Mouse (Mus musculus): ENCODE results near the gene Snai1. TPM values are rescaled to one million over a fixed set of nuclear protein-coding genes. Genes with fewer than 3 reads are reported as not detected.
A peak's percentile ranks its signal among the peaks of the same experiment; 100 is the strongest.

Snai1 gene
- total and polyA plus RNA-seq, 3 experiments = 1.6 to 10.5 (median 2.0) TPM

DNA sequence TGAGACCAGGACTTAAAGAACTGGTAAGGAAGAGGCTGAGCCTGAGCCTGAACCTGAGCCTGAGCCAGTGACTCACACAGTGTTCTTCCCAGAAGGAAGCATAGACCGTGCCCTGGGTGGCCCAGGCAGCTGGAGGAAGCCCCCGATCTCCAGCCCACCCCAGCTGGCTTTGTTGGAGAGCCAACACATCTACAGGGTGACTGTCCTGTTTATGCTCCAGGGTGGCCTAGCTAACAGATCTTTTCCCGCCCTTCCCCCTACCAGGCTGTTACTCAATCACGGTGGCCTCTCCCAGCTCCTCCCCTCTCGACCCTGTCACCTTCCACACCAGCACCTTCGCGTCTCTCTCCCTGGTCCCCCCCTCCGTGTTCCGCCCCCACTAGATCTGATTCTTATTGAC lies 49.0 kb downstream of the Snai1 start:
- H3K27me3 ChIP-seq (ENCODE audit: control insufficient read depth, insufficient read depth, low read length) = no peaks in the 10 kb centered on the region
- intact Hi-C loops (cut with DNase I) = loop anchor here (2.0 kb wide), 1 partner anchor 16 kb away; no protein-coding TSS in a partner anchor
- 32% methylated on average over 9 of the region's 9 CpGs for WGBS

DNA sequence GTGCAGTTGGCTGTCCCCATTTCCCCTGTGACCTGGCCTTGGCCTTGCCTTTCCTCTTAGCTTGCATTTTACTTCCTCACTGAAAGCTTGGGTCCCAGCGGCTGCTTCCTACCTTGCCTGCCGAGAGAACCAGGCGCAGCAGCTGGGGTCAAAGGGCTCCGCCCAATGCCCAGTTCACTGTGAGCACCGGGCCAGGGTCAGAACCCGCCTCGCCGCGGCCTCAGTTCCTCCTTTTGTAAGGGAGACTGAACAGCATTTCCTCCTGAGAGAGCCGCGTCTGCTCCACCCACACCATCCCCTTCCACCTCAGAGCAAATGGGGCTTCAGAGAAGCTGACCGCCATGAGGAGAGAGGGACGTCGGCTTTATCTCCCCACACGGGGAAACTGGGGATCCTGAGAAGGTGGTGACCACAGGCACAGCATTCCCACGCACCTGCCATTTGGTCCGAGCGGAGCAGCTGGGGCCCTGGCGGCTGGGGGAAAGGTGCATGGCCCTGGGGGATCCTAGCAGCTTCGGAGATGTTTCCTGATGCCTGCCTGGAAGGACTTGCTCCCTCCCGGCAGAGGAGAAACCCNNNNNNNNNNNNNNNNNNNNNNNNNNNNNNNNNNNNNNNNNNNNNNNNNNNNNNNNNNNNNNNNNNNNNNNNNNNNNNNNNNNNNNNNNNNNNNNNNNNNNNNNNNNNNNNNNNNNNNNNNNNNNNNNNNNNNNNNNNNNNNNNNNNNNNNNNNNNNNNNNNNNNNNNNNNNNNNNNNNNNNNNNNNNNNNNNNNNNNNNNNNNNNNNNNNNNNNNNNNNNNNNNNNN lies 51.0 kb downstream of the Snai1 start:
- intact Hi-C loops (cut with DNase I) = no loop called here
- H3K36me3 ChIP-seq (ENCODE audit: control insufficient read depth, insufficient read depth, low read length) = no peaks in the 10 kb centered on the region
- H3K9ac ChIP-seq (ENCODE audit: low read depth, low read length) = peak overlapping the region; percentile 66
- H3K4me1 ChIP-seq (ENCODE audit: control insufficient read depth, insufficient read depth, low read length) = peaks cover 26% of the 10 kb centered on the region
- peak overlapping the region; percentile 53 for H3K4me3 ChIP-seq
- WGBS = 20% methylated on average over 21 of the region's 21 CpGs
- peak; percentile 80 to 86 for DNase-seq
- peak overlapping the region; percentile 97 for H3K27ac ChIP-seq
- no peaks in the 10 kb centered on the region for H3K27me3 ChIP-seq (ENCODE audit: control insufficient read depth, insufficient read depth, low read length)
- H3K79me2 ChIP-seq (replicated peaks; ENCODE audit: control insufficient read depth, insufficient read depth, low read length) = no peaks in the 10 kb centered on the region
- TF ChIP-seq POLR2A (IDR thresholded peaks at IDR 0.05; ENCODE audit: insufficient read depth, low read depth, low read length) (peak; percentile 86), EP300 (IDR thresholded peaks at IDR 0.05; ENCODE audit: insufficient read depth, low read depth, low read length) (peak; percentile 63; the same call in 1 of the 2 replicates), CTCF (IDR thresholded peaks at IDR 0.05) (no peak)

More for the DNA sequence above, 49.0 kb downstream of the Snai1 start:
- Histone ChIP-seq H3K4me1 (ENCODE audit: control insufficient read depth, insufficient read depth, low read length) (peaks cover 20% of the 10 kb centered on the region), H3K9ac (ENCODE audit: low read depth, low read length) (no peak overlapping the region), H3K27ac (peak overlapping the region; percentile 71), H3K79me2 (replicated peaks; ENCODE audit: control insufficient read depth, insufficient read depth, low read length) (no peaks in the 10 kb centered on the region), H3K4me3 (no peak overlapping the region), H3K36me3 (ENCODE audit: control insufficient read depth, insufficient read depth, low read length) (no peaks in the 10 kb centered on the region)
- TF ChIP-seq POLR2A (IDR thresholded peaks at IDR 0.05; ENCODE audit: insufficient read depth, low read depth, low read length) (no peak), EP300 (IDR thresholded peaks at IDR 0.05; ENCODE audit: insufficient read depth, low read depth, low read length) (no peak), CTCF (IDR thresholded peaks at IDR 0.05) (no peak)
- DNase-seq = peak; percentile 41 to 52

Other genes with a start within 250 kb of the Snai1 start
- 10 to 100 TPM; 14.1 to 17.0 TPM for gene B4galt5, start 189.0 kb upstream of the Snai1 start, total RNA-seq (2021)
- 9.4 and 9.8 TPM in 2 replicates for gene B4galt5, start 189.0 kb upstream of the Snai1 start, polyA plus RNA-seq (2012; rRNA removed)
- gene Slc9a8, start 116.5 kb upstream of the Snai1 start, total RNA-seq (2021) = 10 to 100 TPM; 21.7 to 23.6 TPM
- gene Slc9a8, start 116.5 kb upstream of the Snai1 start, polyA plus RNA-seq (2012; rRNA removed) = 26.1 and 43.8 TPM in 2 replicates
- gene Rnf114, start 45.5 kb upstream of the Snai1 start, total RNA-seq (2021) = 10 to 100 TPM; 60.4 to 76.7 TPM
- 96.3 and 128 TPM in 2 replicates for gene Rnf114, start 45.5 kb upstream of the Snai1 start, polyA plus RNA-seq (2012; rRNA removed)
- 10 to 100 TPM; 15.4 to 15.6 TPM for gene Spata2, start 45.3 kb upstream of the Snai1 start, total RNA-seq (2021)
- 15.5 and 19.7 TPM in 2 replicates for gene Spata2, start 45.3 kb upstream of the Snai1 start, polyA plus RNA-seq (2012; rRNA removed)
- 100 to 1,000 TPM; 118 to 121 TPM for gene Ube2v1, start 93.9 kb downstream of the Snai1 start, total RNA-seq (2021)
- gene Ube2v1, start 93.9 kb downstream of the Snai1 start, polyA plus RNA-seq (2012; rRNA removed) = 98.1 and 101 TPM in 2 replicates
- 10 to 100 TPM; 15.6 to 21.0 TPM for gene Gm20431, start 123.3 kb downstream of the Snai1 start, total RNA-seq (2021)
- gene Gm20431, start 123.3 kb downstream of the Snai1 start, polyA plus RNA-seq (2012; rRNA removed) = 9.7 and 16.5 TPM in 2 replicates
- 100 to 1,000 TPM in 1 of 2 experiments, 10 to 100 TPM in 1; 88.1 to 133 TPM for gene Cebpb, start 150.7 kb downstream of the Snai1 start, total RNA-seq (2021)
- 30.3 and 77.8 TPM in 2 replicates for gene Cebpb, start 150.7 kb downstream of the Snai1 start, polyA plus RNA-seq (2012; rRNA removed)
- 10 to 100 TPM; 23.0 to 26.4 TPM for gene Tmem189, start 151.6 kb downstream of the Snai1 start, total RNA-seq (2021)
- 53.2 and 58.4 TPM in 2 replicates for gene Tmem189, start 151.6 kb downstream of the Snai1 start, polyA plus RNA-seq (2012; rRNA removed)

Data from heart, adult 2 months (tissue).